Mouse (Mus musculus) lung, adult 2 months (tissue): ENCODE measurements around the gene Prnp.

Experiments used
- CTCF ChIP-seq: fragments of 200-500 bp; IDR thresholded peaks from 2 replicates; pipeline ENCODE4 v1.5.1; 2011; ENCODE audit warnings: mild to moderate bottlenecking, low read length, control low read depth; ENCODE audit not compliant: insufficient read depth
- POLR2A ChIP-seq: fragments of 200-500 bp; IDR thresholded peaks from 2 replicates; pipeline ENCODE4 v1.6.1; 2011; ENCODE audit warnings: low read depth, mild to moderate bottlenecking, control low read depth, low read length, borderline replicate concordance; ENCODE audit errors: extremely low read depth

GRCm38 (mm10) chr2:131897336-131898109, 12.2 kb upstream of the Prnp start:
- no peak for TF ChIP-seq CTCF
- no peak for TF ChIP-seq POLR2A
